Mouse (Mus musculus) left cerebral cortex, postnatal 25 days (tissue): Measurements from ENCODE around the gene Amd1. TPM values are rescaled to one million over a fixed set of nuclear protein-coding genes. Genes with fewer than 3 reads are reported as not detected.
A peak's percentile ranks its signal among the peaks of the same experiment; 100 is the strongest.

Experiments used
- DNase-seq, 2 experiments: peaks; one replicate each; pipeline ENCODE4 v3.0.0; 2022; ENCODE audit warnings: low spot score in 2 of 2, mixed read lengths in 1 of 2
- intact Hi-C: fragments of 180-260 bp; cut with DNase I; formaldehyde crosslinking; loops from one replicate; pipeline ENCODE4 v1.15.1; 2025
- total RNA-seq, 2 experiments: library from RNA; stranded (reverse); gene quantifications; 2 replicates each; pipeline ENCODE4 v1.2.3; 2021

Gene Amd1
- total RNA-seq: 10 to 100 TPM; 79.3 to 82.0 TPM

DNA sequence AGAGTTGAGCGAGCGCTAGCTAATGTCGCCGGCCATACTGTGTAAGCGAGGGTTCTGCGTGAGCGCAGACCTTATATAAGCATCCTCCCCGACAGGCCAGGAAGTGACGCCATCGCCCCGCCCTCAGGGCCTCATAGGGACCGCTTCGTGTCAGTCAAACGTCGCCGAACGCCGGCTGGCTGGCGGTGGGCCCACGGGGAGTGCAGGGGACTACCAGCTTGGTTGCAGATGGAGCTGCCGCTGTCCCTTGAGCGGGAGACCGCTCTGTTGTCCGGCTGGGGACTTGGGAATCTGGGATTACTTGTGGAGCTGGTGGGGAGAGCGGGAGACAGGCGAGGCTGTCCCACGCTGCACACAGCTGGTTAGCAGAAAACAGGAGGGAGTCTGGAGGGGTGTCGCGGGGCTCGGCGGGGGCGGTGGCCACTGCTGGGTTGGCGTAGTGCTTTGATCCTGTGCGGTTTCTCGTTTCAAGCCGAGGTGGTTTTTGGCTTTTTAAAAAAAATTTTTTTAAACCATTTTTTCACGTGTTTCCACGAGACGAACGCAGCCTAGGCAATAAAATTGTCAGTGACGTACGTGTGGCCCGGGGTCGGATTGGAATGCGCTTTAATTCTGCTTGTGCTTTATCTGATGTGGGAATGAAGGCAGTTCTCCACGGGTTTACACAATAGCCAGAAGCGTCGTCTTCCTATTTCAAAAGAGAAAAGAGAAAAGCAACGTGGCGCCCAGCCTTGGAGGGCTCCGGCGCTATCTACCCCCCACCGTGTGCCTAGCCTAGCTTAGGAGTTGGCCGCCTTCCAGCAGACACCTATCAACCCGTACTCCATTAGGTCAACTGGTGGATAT is at the start of gene Amd1:
Amd1 (minus strand) TSS at position 47 of the 846 bp plus-strand sequence.
- peak; percentile 100 for DNase-seq
- intact Hi-C loops: loop anchor here (1.0 to 2.0 kb wide), 2 partner anchors 44 to 47 kb away; partner anchors contain the start of gene Gtf3c6

GRCm38 (mm10) chr10:40351156-40351555 is 49.2 kb upstream of the Amd1 start:
- intact Hi-C loops: no loop called here
- no peak for DNase-seq

- DNase-seq: no peak
- intact Hi-C loops: no loop called here
Observed at GRCm38 (mm10) chr10:40350245-40350932, 48.4 kb upstream of the Amd1 start.

- intact Hi-C loops: loop anchor here (1.0 to 5.0 kb wide), 4 partner anchors 47 to 175 kb away; partner anchors contain the start of genes Amd1 and Gtf3c6
- peak; percentile 36 to 56 for DNase-seq
Observed at GRCm38 (mm10) chr10:40349631-40350177, 47.7 kb upstream of the Amd1 start.

- peak; percentile 96 to 99 for DNase-seq
- intact Hi-C loops: loop anchor here (1.0 to 5.0 kb wide), 4 partner anchors 47 to 176 kb away; partner anchors contain the start of genes Amd1 and Gtf3c6
Observed at GRCm38 (mm10) chr10:40348566-40349536, 46.9 kb upstream of the Amd1 start.

GRCm38 (mm10) chr10:40347461-40347954 is 45.5 kb upstream of the Amd1 start:
- intact Hi-C loops: loop anchor here (5.0 kb wide), 1 partner anchor 90 kb away; the partner anchor contains the start of gene Gtf3c6

DNA sequence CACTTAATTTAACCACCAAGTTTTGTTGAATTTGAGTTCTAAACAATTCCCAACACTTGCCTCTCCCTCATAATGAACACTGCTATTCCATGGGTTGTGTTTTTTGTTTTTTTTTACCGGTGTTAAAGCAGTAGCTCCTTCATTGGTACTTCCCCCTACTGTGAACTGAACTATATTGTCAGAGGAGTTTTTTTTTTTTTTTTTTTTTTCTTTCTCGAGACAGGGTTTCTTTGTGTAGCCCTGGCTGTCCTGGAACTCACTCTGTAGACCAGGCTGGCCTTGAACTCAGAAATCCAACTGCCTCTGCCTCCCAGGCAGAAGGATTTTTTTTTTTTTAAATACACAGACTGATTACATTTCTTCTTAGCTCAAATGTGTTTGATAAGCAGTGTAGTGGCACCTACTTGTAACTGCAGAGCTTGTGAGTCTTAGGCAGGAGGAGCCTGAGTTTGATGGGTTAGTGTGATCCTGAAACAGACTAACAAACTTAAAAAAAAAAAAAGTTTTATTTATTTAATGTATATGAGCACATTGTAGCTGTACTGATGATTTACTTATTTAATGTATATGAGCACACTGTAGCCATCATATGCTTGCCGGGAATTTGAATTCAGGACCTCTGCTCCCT is 44.9 kb upstream of the Amd1 start:
- DNase-seq: no peak
- intact Hi-C loops: loop anchor here (5.0 kb wide), 1 partner anchor 90 kb away; the partner anchor contains the start of gene Gtf3c6

More at GRCm38 (mm10) chr10:40347461-40347954, 45.5 kb upstream of the Amd1 start:
- no peak for DNase-seq

- DNase-seq: no peak
- intact Hi-C loops: no loop called here
Observed at GRCm38 (mm10) chr10:40342036-40342435, 40.0 kb upstream of the Amd1 start.

GRCm38 (mm10) chr10:40339351-40339964 is 37.5 kb upstream of the Amd1 start, which contains the start of gene Cdk19:
TSS of gene Cdk19 (plus strand) at chr10:40339564.
- no peak for DNase-seq
- intact Hi-C loops: no loop called here

DNA sequence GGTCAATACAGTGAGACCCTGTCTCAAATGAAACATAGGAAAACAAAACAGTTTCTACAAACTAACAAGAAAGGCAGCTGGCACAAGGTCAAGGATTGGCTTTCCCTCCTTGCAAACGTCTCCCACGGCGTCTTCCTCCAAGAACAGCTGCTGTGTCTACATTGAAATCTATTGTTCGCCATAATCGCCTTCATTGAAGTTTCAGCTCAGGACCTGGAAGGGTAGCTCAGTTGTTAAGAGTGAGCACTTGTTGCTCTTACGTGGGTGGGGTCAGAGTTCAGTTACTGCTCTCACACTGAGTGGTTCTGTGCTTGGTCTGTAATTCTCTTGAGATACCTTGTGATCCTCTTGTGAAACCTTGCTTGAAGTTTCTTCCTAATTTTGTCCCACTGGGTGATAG is 30.9 kb upstream of the Amd1 start:
- intact Hi-C loops: no loop called here
- no peak for DNase-seq

DNA sequence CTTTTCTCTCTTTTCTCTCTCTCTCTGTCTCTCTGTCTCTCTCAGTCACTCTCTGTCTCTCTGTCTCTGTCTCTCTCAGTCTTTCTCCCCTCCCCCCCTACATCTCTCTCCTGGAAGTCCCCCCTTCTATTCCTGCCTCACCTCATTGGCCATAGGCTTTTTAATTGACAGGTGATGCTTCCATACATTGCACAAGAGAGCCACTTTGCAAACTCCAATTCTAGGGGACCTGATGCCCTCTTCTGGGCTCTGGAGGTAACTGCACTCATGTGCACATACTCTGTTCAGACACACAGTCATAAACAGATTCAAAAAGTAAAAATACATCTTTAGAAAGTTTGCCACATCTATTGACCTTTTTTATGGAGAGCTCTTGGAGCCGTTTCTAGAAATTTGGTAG is 28.3 kb upstream of the Amd1 start:
- intact Hi-C loops: no loop called here

DNA sequence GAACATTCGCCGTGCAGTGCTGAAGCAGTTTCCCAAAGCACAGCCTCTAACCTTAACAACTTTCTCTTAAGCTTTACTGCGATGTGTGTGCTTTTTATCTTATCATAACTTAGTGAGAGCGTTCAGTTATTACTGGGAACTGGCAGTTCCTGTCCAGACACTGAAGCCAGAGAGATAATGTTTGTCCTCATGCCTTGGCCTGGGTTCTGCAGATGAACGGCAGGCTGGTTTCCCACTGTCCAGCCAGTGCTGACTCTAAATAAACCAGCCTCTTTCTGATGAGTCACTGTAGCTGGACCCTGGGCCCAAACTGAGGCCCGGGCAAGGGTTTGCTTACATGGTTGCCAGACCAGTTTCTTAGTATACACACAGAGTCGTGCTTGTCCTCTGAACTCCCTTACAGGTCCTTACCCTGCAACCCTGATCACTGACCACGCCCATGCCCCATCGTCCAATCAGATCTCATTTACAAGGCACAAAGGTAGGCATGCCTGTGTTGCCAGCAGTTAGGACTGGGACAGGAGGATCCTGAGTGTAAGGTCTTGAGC is 26.1 kb upstream of the Amd1 start:
- intact Hi-C loops: no loop called here
- DNase-seq: no peak

More for the DNA sequence above, 28.3 kb upstream of the Amd1 start:
- DNase-seq: no peak

DNA sequence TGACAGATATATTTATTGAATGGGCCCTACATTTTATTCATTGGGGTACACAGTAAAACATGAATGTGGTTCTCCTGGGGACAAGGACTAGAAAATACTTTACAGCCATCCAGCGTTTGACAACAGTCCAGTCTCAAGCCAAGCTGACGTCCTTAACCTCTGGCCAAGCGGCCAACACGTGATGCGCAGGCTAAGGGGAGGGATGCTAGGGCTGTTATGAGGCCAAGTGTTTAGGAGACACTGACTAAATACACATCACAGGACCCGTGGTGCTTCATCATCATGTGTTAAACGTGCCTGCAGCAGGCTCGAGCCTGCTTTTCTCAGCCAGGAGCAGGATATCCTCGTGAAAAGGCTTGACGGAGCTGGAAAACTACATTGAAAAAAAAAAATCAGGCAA is 18.3 kb upstream of the Amd1 start:
- intact Hi-C loops: no loop called here
- DNase-seq: no peak

GRCm38 (mm10) chr10:40316841-40317585 is 15.0 kb upstream of the Amd1 start:
- no peak for DNase-seq
- intact Hi-C loops: no loop called here

DNA sequence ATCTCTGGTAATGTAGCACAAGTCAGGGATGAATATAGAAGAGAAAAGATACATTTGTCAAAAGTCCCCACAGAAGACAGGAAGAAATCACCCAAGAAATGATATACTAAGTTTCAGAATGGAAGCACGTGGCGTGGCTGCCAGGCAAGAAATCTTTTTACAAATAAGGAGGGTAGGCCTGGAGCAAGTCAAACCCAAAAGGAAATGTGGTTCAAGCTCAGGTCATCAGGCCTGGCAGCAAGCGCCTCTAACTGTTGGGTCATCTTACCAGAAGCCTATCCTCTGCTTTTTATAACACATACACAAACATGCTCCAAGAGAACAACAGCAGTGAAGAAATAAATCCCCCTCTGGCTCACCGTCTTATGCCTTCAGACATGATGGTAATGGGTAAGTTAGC is 10.8 kb upstream of the Amd1 start:
- intact Hi-C loops: no loop called here
- no peak for DNase-seq

- DNase-seq: no peak
- intact Hi-C loops: no loop called here
Observed at GRCm38 (mm10) chr10:40309884-40310635, 8.1 kb upstream of the Amd1 start.
